Mouse (Mus musculus) testis, adult 2 months (tissue): Measurements from ENCODE around the gene Denr.

Experiments used
- CTCF ChIP-seq: fragments of 200-500 bp; IDR thresholded peaks from 2 replicates; pipeline ENCODE4 v1.5.1; 2012; ENCODE audit warnings: low read depth, mild to moderate bottlenecking, inconsistent platforms, low read length, moderate library complexity; ENCODE audit not compliant: control insufficient read depth, insufficient read depth, insufficient replicate concordance
- POLR2A ChIP-seq: fragments of 200-500 bp; IDR thresholded peaks from 2 replicates; pipeline ENCODE4 v1.6.1; 2012; ENCODE audit warnings: low read depth, mild to moderate bottlenecking, inconsistent platforms, low read length, moderate library complexity; ENCODE audit not compliant: control insufficient read depth

GRCm38 (mm10) chr5:123961046-123961445 lies 54.1 kb downstream of the Denr start:
- TF ChIP-seq CTCF = no peak
- no peak for TF ChIP-seq POLR2A
